Mouse (Mus musculus) heart, embryonic 13.5 days (tissue): Measurements from ENCODE around the gene Smg9. TPM values are rescaled to one million over a fixed set of nuclear protein-coding genes. Genes with fewer than 3 reads are reported as not detected.

Source experiments
- ATAC-seq: fragments of 200-750 bp; cut with Nextera tagmentation; 2 replicates; pipeline ENCODE4 v1.8.0; 2017; ENCODE audit warnings: moderate TSS enrichment; ENCODE audit not compliant: insufficient number of reproducible peaks, low FRiP score, low TSS enrichment; ENCODE audit errors: extremely low read depth
- H3K27ac ChIP-seq: fragments of 300-500 bp; sonication (generic); replicated peaks from 2 replicates; pipeline ENCODE4 v1.5.1; 2015; ENCODE audit warnings: moderate library complexity, mild to moderate bottlenecking, inconsistent platforms
- H3K27me3 ChIP-seq: fragments of 300-500 bp; sonication (generic); replicated peaks from 2 replicates; pipeline ENCODE4 v1.6.1; 2015; ENCODE audit warnings: mild to moderate bottlenecking, inconsistent platforms
- H3K36me3 ChIP-seq: fragments of 300-500 bp; sonication (generic); 2 replicates; pipeline ENCODE4 v1.6.1; 2015; ENCODE audit warnings: mild to moderate bottlenecking, inconsistent platforms
- H3K4me1 ChIP-seq: fragments of 300-500 bp; sonication (generic); 2 replicates; pipeline ENCODE4 v1.6.1; 2015; ENCODE audit warnings: inconsistent platforms
- H3K4me2 ChIP-seq: fragments of 300-500 bp; sonication (generic); 2 replicates; pipeline ENCODE4 v1.6.1; 2015; ENCODE audit warnings: inconsistent platforms, mild to moderate bottlenecking, moderate library complexity
- H3K4me3 ChIP-seq: fragments of 300-500 bp; sonication (generic); 2 replicates; pipeline ENCODE4 v1.5.1; 2015; ENCODE audit warnings: moderate library complexity, mild to moderate bottlenecking, inconsistent platforms
- H3K9ac ChIP-seq: fragments of 300-500 bp; sonication (generic); 2 replicates; pipeline ENCODE4 v1.6.1; 2015; ENCODE audit warnings: inconsistent platforms, mild to moderate bottlenecking, moderate library complexity
- H3K9me3 ChIP-seq: fragments of 300-500 bp; sonication (generic); 2 replicates; pipeline ENCODE4 v1.6.1; 2016; ENCODE audit warnings: inconsistent platforms
- WGBS: fragments of 180-500 bp; shearing (Covaris S2); methylation state at CpG from one replicate; pipeline ENCODE4 v1.1.7; 2015; ENCODE audit warnings: mixed read lengths; 5-methylcytosine and 5-hydroxymethylcytosine counted together
- polyA plus RNA-seq: library from polyadenylated mRNA; unstranded; fragments of >200 nt; fragmentation: Nextera tagmentation; extraction: Ambion mirVana; gene quantifications from 2 replicates; pipeline ENCODE4 v1.2.1, GENCODE M21; 2015

The Smg9 gene
- polyA plus RNA-seq, 1 experiment from 2014 or later: 19.3 TPM

DNA sequence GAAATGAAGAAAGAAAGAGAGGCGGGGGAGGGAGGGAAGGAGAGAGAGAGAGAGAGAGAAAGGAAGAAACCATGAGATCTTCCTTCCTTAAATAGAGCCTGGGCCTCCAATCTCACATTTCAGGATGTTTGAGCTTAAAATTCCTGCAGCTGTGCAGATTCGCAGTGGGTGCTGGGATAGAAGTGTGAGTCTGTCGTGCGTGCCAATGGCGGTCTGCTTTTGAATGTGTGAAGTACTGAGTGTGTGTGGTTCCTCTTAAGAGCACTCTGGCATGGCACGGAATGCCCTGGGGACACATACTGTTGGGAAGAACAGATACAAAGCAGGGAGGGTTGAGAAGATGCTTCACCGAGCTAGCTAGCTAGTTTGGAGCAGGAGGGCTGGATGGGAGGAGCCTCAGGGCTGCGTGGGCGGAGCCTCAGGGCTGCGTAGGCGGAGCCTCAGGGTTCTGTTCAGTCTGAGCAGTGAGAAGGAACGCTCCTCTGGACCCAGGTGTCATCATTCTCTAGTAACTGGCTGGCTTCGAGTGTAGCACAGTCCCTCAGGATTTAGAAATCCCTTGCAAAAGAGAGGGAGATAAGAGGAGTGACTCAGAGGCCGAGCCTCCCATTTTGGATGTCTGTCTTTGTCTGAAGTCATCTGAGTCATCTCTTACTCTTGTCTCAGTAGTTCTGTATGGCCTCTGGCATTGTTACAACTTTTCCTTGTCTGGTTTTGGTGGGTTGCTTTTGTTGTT lies 49.5 kb downstream of the Smg9 start:
- Histone ChIP-seq H3K27me3 (no peaks in the 10 kb centered on the region), H3K4me1 (no peaks in the 10 kb centered on the region), H3K36me3 (no peaks in the 10 kb centered on the region), H3K9me3 (no peaks in the 10 kb centered on the region), H3K4me3 (no peak overlapping the region), H3K4me2 (no peak overlapping the region), H3K27ac (no peak overlapping the region), H3K9ac (no peak overlapping the region)
- no peak for ATAC-seq
- 41% methylated on average over 14 of the region's 14 CpGs for WGBS

DNA sequence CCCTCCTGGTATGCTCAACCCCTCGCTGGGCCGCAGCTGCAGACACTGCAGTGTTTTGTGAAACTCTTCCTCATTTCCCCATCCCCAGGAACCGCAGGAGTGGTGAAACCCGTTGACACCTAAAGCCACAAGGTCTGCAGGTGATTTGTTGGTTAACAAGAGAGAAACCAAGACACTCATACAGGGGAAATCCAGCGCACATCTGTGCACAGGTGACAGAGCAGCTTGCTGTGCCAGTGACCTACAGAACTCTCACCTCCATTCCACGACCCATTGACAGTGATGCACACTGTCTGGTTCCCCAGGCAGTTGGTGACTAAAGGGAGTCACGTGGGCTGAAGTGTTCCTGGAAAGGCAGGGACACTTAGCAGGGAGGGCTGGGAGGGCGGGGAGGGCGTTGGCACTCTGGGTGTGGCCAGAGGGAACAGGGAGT lies 51.2 kb downstream of the Smg9 start:
- no peak overlapping the region for H3K4me2 ChIP-seq
- H3K36me3 ChIP-seq: no peaks in the 10 kb centered on the region
- ATAC-seq: no peak
- WGBS: 37% methylated on average over 9 of the region's 9 CpGs
- no peak overlapping the region for H3K4me3 ChIP-seq
- H3K4me1 ChIP-seq: no peaks in the 10 kb centered on the region
- no peak overlapping the region for H3K27ac ChIP-seq
- no peak overlapping the region for H3K9ac ChIP-seq
- H3K27me3 ChIP-seq: no peaks in the 10 kb centered on the region
- H3K9me3 ChIP-seq: no peaks in the 10 kb centered on the region

- H3K4me2 ChIP-seq: no peak within 1 kb of the TSS
- WGBS: 60% methylated on average over 9 of the region's 9 CpGs
These were observed 52.5 kb downstream of the Smg9 start, which contains the start of gene Irgc1 for GRCm38 (mm10) chr7:24451855-24452311. TSS of gene Irgc1 (minus strand) at chr7:24452297.

GRCm38 (mm10) chr7:24454199-24454598 lies 54.8 kb downstream of the Smg9 start:
- 60% methylated on average over 2 of the region's 2 CpGs for WGBS

More at GRCm38 (mm10) chr7:24451855-24452311, 52.5 kb downstream of the Smg9 start, which contains the start of gene Irgc1:
- H3K9me3 ChIP-seq: no peaks in the 10 kb centered on the region
- H3K9ac ChIP-seq: no peak within 1 kb of the TSS
- H3K27ac ChIP-seq: no peak within 1 kb of the TSS
- no peaks in the 10 kb centered on the region for H3K27me3 ChIP-seq
- ATAC-seq: no peak
- H3K4me1 ChIP-seq: no peaks in the 10 kb centered on the region
- no peaks in the 10 kb centered on the region for H3K36me3 ChIP-seq
- H3K4me3 ChIP-seq: no peak within 1 kb of the TSS

GRCm38 (mm10) chr7:24455726-24456125 lies 56.3 kb downstream of the Smg9 start:
- no peak overlapping the region for H3K4me2 ChIP-seq
- H3K4me3 ChIP-seq: no peak overlapping the region
- no peaks in the 10 kb centered on the region for H3K9me3 ChIP-seq
- 64% methylated on average over 5 of the region's 5 CpGs for WGBS
- no peak for ATAC-seq
- H3K27me3 ChIP-seq: peaks cover 10% of the 10 kb centered on the region; the same call in 1 of the 2 replicates
- peaks cover 8% of the 10 kb centered on the region for H3K4me1 ChIP-seq
- H3K9ac ChIP-seq: no peak overlapping the region
- H3K36me3 ChIP-seq: no peaks in the 10 kb centered on the region
- no peak overlapping the region for H3K27ac ChIP-seq

More at GRCm38 (mm10) chr7:24454199-24454598, 54.8 kb downstream of the Smg9 start:
- Histone ChIP-seq H3K9ac (no peak overlapping the region), H3K27ac (no peak overlapping the region), H3K27me3 (no peaks in the 10 kb centered on the region; the same call in 1 of the 2 replicates), H3K4me1 (no peaks in the 10 kb centered on the region), H3K4me3 (no peak overlapping the region), H3K4me2 (no peak overlapping the region), H3K36me3 (no peaks in the 10 kb centered on the region), H3K9me3 (no peaks in the 10 kb centered on the region)
- ATAC-seq: no peak

- no peak overlapping the region for H3K27ac ChIP-seq
- no peaks in the 10 kb centered on the region for H3K36me3 ChIP-seq
- H3K9me3 ChIP-seq: no peaks in the 10 kb centered on the region
- no peak overlapping the region for H3K9ac ChIP-seq
- ATAC-seq: no peak
- H3K4me1 ChIP-seq: peaks cover 21% of the 10 kb centered on the region
- no peak overlapping the region for H3K4me3 ChIP-seq
- no peak overlapping the region for H3K4me2 ChIP-seq
- 61% methylated on average over 10 of the region's 10 CpGs for WGBS
- H3K27me3 ChIP-seq: peaks cover 26% of the 10 kb centered on the region
These were observed 58.4 kb downstream of the Smg9 start for GRCm38 (mm10) chr7:24457726-24458370.

- Histone ChIP-seq H3K27ac (no peak overlapping the region), H3K4me1 (peaks cover 26% of the 10 kb centered on the region), H3K4me2 (no peak overlapping the region), H3K9ac (no peak overlapping the region), H3K27me3 (peaks cover 38% of the 10 kb centered on the region), H3K9me3 (no peaks in the 10 kb centered on the region), H3K36me3 (no peaks in the 10 kb centered on the region), H3K4me3 (no peak overlapping the region)
- no peak for ATAC-seq
- WGBS: 77% methylated on average over 5 of the region's 5 CpGs
These were observed 60.0 kb downstream of the Smg9 start for GRCm38 (mm10) chr7:24459440-24459839.

DNA sequence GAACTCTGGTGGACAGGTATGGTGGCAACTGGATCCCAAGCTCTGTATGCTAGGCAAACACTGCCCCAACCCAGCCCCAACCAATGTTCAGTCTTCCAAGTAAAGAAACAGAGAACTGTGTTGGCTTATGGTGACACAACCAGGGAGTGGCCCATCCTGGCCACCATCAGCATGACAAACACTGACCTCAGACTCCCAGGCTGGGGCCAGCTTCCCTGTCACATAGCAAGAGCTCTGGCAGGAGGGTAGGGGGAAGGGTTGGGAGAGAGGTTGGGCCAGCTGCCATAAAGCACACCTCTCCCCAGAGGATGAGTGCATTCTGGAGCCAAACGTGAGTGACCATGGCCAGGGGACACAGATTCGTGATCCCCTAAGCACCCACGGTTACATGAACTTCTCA lies 60.4 kb downstream of the Smg9 start:
- H3K36me3 ChIP-seq: no peaks in the 10 kb centered on the region
- no peaks in the 10 kb centered on the region for H3K9me3 ChIP-seq
- no peak overlapping the region for H3K4me3 ChIP-seq
- ATAC-seq: no peak
- no peak overlapping the region for H3K9ac ChIP-seq
- WGBS: 49% methylated on average over 3 of the region's 3 CpGs
- no peak overlapping the region for H3K27ac ChIP-seq
- no peak overlapping the region for H3K4me2 ChIP-seq
- peaks cover 26% of the 10 kb centered on the region for H3K4me1 ChIP-seq
- H3K27me3 ChIP-seq: peaks cover 38% of the 10 kb centered on the region

- 43% methylated on average over 14 of the region's 14 CpGs for WGBS
- no peaks in the 10 kb centered on the region for H3K36me3 ChIP-seq
- H3K9me3 ChIP-seq: no peaks in the 10 kb centered on the region
- H3K4me2 ChIP-seq: peak overlapping the region; percentile 60
- ATAC-seq: no peak
- peaks cover 26% of the 10 kb centered on the region for H3K4me1 ChIP-seq
- H3K27ac ChIP-seq: no peak overlapping the region
- H3K4me3 ChIP-seq: no peak overlapping the region
- H3K27me3 ChIP-seq: peaks cover 38% of the 10 kb centered on the region
- no peak overlapping the region for H3K9ac ChIP-seq
These were observed 62.1 kb downstream of the Smg9 start for GRCm38 (mm10) chr7:24461376-24462051.

GRCm38 (mm10) chr7:24462388-24463319 lies 63.2 kb downstream of the Smg9 start, which contains the start of gene Plaur:
TSS of gene Plaur (plus strand) at chr7:24462484.
- H3K4me3 ChIP-seq: peak within 1 kb of the TSS; percentile 45
- WGBS: 4% methylated on average over 27 of the region's 27 CpGs
- peaks cover 38% of the 10 kb centered on the region for H3K27me3 ChIP-seq
- peak within 1 kb of the TSS; percentile 67 for H3K9ac ChIP-seq
- peaks cover 26% of the 10 kb centered on the region for H3K4me1 ChIP-seq
- no peaks in the 10 kb centered on the region for H3K36me3 ChIP-seq
- peak within 1 kb of the TSS; percentile 70 for H3K27ac ChIP-seq
- peak; percentile 49; the same call in 1 of the 2 replicates for ATAC-seq
- H3K4me2 ChIP-seq: peak within 1 kb of the TSS; percentile 60
- no peaks in the 10 kb centered on the region for H3K9me3 ChIP-seq
